Mouse (Mus musculus) urinary bladder, postnatal 4 days (tissue): Measurements from ENCODE around the gene Slc5a7.

Source experiments
- DNase-seq, 2 experiments: peaks; one replicate each; pipeline ENCODE4 v3.0.0; 2021 to 2022; ENCODE audit warnings: low spot score in 2 of 2

The Slc5a7 gene

DNA sequence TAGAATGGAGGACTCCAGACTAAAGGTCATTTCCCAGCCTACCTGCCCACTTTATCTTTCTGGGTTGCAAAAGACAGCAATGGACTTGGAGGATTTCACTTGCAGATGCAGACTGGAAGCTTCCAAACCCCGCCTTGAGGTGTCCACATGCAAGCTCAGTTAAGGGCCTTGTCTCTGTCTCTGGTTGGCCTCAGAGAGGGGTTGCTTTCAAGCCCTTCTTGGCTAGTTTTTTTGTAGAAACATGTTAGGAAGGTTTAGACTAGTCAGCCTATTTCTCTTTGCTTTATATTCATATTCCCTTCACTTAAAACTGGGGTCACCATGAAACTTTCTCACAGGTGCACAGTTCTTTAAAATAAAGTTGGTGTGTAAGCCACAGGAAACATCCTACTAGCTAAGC is at the start of gene Slc5a7:
Slc5a7 (minus strand) TSS at position 101 of the 400 bp plus-strand sequence.
- DNase-seq, result no peak

DNA sequence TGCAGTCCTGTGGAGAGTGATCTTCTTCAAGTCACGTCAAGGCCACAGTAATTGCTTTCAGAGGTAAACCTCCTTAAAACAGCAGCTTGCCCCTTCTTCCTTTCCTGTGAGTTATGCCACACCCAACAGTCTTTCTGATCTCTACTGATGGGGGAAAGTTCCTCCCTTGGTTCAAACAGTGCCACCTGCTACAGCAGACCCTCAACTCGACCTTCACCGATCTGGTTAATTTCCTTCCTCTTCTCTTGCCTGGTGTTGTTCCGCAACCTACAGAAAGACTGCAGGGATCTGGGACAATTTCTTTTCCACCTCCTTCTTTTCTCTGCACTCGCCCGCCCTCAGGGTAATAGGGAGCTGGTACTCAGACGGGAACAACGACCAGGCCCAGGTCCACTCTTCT is 48.8 kb upstream of the Slc5a7 start:
- DNase-seq, result no peak

DNA sequence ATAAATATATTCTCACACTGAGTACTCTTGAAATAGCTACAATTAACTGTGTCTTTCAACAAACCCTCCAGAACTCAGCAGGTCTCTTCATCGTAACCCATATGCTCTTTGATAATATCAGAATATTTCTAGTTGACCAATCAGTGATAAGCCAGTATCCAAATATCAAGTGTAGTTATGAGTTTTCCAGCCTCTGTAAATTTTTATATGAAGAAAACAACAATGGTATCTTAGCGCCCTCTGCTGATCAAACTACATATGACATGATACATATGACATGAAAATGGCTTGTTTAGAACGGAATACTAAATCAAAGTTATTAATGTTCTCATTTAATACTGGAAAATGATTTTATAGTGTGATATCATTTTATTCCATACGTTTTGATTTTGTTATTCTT is 44.6 kb upstream of the Slc5a7 start:
- DNase-seq, result no peak

DNA sequence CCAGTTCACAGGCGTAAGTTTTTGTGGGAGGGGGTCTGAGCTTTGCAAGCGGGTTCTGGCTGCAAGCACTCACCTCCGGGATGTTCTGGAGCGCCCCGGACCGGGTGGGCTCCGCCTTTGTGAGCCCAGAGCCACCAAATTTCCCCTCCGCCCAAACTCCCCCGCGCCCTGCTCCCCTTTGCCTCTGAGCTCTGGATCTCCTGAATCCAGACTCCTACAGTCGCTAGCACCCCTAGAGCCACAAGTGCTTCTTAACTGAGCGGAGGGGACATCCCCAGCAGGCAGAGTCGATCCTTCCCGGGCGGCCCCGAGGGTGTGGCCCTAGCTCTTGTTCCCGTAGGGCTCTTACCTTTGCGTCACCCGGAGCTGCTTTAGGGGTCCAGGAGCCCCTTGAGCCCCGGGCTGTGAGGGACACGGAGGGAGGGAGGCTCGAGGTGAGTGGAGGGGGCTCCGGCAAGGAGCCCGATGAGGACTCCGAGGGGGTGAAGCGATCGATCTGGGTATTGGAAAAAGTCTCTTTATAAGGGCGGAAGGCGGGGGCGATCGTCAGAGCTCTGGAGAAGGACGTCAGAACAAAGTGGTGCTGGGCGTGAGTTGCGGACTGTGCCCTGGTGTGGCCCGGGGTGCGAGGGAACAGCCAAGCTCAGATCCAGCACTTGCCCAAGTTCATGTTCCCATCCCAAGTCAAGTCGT is 456 bp downstream of the Slc5a7 start:
- DNase-seq, result peak in 1 of 2 experiments; percentile 16

DNA sequence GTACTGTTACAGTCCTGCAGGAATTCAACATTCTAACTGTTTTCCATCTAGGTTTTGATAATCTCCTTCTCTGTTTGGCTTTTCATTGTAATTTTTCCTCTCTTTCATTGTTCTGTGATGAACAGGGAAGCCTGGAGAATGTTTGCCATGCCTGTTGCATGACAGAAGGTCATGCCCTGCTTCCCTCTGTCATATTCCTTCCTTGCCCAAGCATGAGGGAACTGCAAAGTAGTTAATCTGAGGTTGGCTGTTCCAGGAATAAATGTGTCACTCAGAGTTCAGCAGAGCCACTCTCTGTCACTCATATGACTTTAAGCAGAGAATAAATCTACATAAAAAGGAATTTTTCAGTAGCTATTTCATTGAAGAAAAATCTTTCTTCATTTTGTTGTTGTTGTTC is 48.1 kb downstream of the Slc5a7 start:
- no peak for DNase-seq

DNA sequence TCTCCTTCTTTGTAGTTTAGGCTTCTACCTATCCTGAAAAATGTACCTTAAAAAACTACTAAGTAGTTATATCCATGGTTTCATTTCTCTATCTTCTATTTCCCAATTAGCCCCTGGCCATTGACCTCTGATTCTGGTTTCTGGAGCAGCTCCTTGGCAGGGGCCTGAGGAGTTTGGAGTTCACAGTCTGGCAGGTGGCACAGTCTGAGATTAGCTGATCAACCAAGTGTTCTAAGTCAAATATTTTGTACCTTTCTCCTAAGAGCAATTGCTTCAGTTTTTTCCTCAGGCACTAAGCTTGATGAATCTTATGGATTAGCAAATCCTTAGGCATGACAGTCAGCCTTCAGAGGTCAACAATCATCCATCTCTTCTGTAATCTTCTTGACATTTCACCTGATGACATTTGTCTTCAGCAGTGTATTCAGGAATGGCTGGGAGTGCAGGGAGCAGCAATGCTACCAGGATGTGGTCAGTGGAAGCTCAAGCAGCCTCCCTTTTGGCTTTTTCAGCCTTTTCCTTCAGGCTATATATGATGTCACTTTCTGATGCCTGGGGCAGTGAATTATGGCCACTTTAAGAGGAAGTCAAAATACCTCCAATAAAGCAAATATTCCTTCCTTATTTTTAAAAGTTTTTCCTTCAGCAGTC is 55.1 kb downstream of the Slc5a7 start:
- DNase-seq, result no peak

DNA sequence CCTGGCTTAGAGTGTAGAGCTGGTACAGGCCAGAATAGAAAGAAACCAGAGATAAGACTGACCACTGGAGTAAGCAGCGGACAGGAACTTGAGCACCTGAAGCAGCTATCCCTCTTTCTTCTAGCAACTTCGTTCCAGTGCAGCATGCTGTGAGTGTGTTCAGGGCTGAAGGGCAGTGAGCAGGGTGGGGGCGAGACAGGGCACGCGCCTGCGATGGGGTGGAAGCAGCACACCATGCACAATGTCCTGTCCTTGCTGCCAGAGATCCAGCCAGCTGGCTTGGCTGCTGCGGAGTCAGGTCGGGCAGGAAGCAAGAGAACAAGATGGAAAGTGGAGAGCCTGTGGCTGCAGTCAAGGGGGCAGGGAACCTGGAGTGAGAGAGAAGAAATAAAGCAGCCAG is 59.4 kb downstream of the Slc5a7 start:
- no peak for DNase-seq
